Mouse (Mus musculus) neural tube, embryonic 14.5 days (tissue): ENCODE measurements around the gene Ccdc88b. TPM values are rescaled to one million over a fixed set of nuclear protein-coding genes. Genes with fewer than 3 reads are reported as not detected.

ENCODE experiments used
- ATAC-seq: fragments of 200-750 bp; cut with Nextera tagmentation; 2 replicates; pipeline ENCODE4 v1.8.0; 2017; ENCODE audit warnings: low read depth, mild to moderate bottlenecking, moderate TSS enrichment, moderate library complexity
- H3K27ac ChIP-seq: fragments of 300-500 bp; sonication (generic); 2 replicates; pipeline ENCODE4 v1.5.1; 2014; ENCODE audit warnings: low read depth, mild to moderate bottlenecking, control low read depth, low read length, moderate library complexity, mixed read lengths
- H3K27me3 ChIP-seq: fragments of 300-500 bp; sonication (generic); 2 replicates; pipeline ENCODE4 v1.6.1; 2014; ENCODE audit warnings: low read length; ENCODE audit not compliant: control insufficient read depth, insufficient read depth
- H3K36me3 ChIP-seq: fragments of 300-500 bp; sonication (generic); 2 replicates; pipeline ENCODE4 v1.6.1; 2014; ENCODE audit warnings: low read length, mixed read lengths; ENCODE audit not compliant: control insufficient read depth, insufficient read depth
- H3K4me1 ChIP-seq: fragments of 300-500 bp; sonication (generic); 2 replicates; pipeline ENCODE4 v1.6.1; 2014; ENCODE audit warnings: low read length; ENCODE audit not compliant: control insufficient read depth, insufficient read depth
- H3K4me2 ChIP-seq: fragments of 300-500 bp; sonication (generic); 2 replicates; pipeline ENCODE4 v1.6.1; 2014; ENCODE audit warnings: mild to moderate bottlenecking, low read depth, low read length, control low read depth
- H3K4me3 ChIP-seq: fragments of 300-500 bp; sonication (generic); 2 replicates; pipeline ENCODE4 v1.5.1; 2014; ENCODE audit warnings: low read depth, low read length, control low read depth, mixed read lengths
- H3K9ac ChIP-seq: fragments of 300-500 bp; sonication (generic); replicated peaks from 2 replicates; pipeline ENCODE4 v1.6.1; 2014; ENCODE audit warnings: low read depth, mild to moderate bottlenecking, control low read depth, low read length, mixed read lengths
- H3K9me3 ChIP-seq: fragments of 300-500 bp; sonication (generic); 2 replicates; pipeline ENCODE4 v1.6.1; 2016; ENCODE audit warnings: low read length; ENCODE audit not compliant: control insufficient read depth
- WGBS: fragments of 180-500 bp; shearing (Covaris S2); extraction: QIAGEN DNeasy Blood & Tissue Kit; methylation state at CpG from one replicate; pipeline ENCODE4 v1.1.7; 2014; 5-methylcytosine and 5-hydroxymethylcytosine counted together
- microRNA-seq: library from miRNA; unstranded; fragments of <30 nt; microRNA quantifications from one replicate; pipeline ENCODE4, GENCODE M21; 2016
- polyA plus RNA-seq: library from polyadenylated mRNA; unstranded; fragments of >200 nt; fragmentation: Nextera tagmentation; extraction: Ambion mirVana; gene quantifications from 2 replicates; pipeline ENCODE4 v1.2.1, GENCODE M21; 2014

Gene Ccdc88b
- polyA plus RNA-seq, 1 experiment from 2014 or later = 0.32 TPM

DNA sequence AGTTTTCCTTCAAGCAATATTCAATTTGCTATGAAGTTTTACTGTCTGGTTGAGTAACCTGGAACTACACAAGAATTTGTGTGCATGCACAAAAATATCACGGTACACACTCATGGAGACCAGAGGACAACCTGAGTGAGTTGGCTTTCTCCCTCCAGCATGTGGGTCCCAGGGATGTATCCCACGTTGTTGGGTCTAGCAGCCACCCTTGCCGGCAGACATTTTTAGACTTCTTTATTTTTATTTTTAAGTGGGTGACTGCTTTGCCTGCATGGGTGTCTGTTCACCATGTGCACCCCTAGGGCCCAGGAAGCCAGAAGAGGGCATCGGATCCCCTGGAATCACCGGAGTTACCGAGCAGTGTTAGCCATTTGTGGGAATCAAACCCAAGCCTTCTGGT, 32.6 kb downstream of the Ccdc88b start:
- no peak for ATAC-seq
- Histone ChIP-seq H3K4me3 (no peak overlapping the region), H3K4me2 (no peak overlapping the region), H3K27me3 (peaks cover 12% of the 10 kb centered on the region), H3K9me3 (no peaks in the 10 kb centered on the region), H3K9ac (no peak overlapping the region), H3K36me3 (no peaks in the 10 kb centered on the region), H3K27ac (no peak overlapping the region), H3K4me1 (peaks cover 7% of the 10 kb centered on the region; the same call in 1 of the 2 replicates)
- WGBS = 88% methylated on average over 6 of the region's 6 CpGs

DNA sequence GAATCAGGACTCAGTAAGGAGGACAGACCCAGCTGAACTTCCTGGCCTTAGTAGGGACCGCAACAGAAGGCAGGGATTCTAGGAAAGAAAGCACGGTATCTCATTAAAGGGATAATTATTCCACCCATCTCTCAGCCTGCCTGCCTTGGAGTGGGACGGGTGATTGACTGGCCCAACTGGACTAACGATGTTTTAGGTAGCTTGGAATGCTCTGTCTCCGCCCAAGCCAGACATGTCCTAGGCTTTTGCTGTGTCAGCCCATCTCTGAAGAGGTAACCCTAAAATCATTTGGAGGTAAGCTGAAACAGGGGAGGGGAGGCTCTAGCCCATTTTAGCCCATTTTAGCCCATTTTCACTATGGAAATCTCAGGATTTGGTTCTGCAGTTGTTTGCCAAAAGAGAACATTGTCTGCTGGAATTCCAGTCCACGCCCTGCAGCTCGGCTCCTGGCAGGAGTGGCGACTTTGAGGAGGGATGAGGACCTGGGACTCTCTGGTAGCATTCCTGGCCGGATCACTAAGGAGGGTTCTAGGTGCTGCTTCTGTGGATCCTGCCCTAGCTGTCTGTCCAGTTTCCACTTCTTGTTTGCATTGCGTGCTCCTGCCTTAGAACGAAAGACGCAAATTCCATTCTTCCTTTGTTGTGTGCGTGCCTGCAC, 37.3 kb downstream of the Ccdc88b start:
- WGBS = 87% methylated on average over 13 of the region's 13 CpGs
- no peak overlapping the region for H3K27ac ChIP-seq

DNA sequence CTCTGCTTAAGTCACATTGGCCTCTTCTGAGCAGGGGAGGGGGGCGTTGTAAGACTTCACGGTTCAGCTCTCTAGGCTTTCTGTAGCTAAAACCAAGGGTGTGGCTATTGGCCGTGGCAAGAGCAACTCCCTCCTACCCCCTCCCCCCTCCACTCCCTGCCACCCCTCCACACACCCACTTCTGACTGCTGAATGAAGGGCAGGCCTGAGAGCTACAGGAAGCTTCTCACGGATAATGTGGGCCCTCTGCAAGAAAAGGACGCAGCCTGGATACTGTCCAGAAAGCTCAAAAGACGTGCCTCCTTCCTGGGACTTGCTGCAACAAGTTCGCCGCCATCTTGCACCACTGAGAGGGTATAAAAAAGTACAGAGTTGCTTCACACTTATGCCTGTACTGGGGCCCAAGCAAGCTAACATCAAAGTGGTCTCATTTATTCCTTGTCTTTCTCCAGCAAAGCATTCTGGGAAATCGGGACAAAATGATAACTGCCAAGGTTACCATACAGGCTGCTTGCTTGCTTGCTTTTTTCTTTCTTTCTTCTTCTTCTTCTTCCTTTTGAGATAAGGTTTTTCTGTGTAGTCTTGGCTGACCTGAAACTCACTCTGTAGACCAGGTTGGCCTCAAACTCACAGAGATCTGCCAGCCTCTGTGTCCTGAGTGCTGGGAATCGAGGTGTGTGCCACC, 38.7 kb downstream of the Ccdc88b start:
- WGBS = 48% methylated on average over 10 of the region's 10 CpGs
- Histone ChIP-seq H3K27me3 (no peaks in the 10 kb centered on the region), H3K4me3 (no peak overlapping the region), H3K9ac (no peak overlapping the region), H3K27ac (no peak overlapping the region), H3K36me3 (no peaks in the 10 kb centered on the region), H3K4me2 (no peak overlapping the region), H3K4me1 (no peaks in the 10 kb centered on the region), H3K9me3 (no peaks in the 10 kb centered on the region)
- no peak for ATAC-seq

More for the DNA sequence above, 37.3 kb downstream of the Ccdc88b start:
- no peak for ATAC-seq
- H3K4me3 ChIP-seq = no peak overlapping the region
- no peak overlapping the region for H3K9ac ChIP-seq
- no peak overlapping the region for H3K4me2 ChIP-seq
- no peaks in the 10 kb centered on the region for H3K27me3 ChIP-seq
- H3K4me1 ChIP-seq = no peaks in the 10 kb centered on the region
- no peaks in the 10 kb centered on the region for H3K36me3 ChIP-seq
- H3K9me3 ChIP-seq = no peaks in the 10 kb centered on the region

DNA sequence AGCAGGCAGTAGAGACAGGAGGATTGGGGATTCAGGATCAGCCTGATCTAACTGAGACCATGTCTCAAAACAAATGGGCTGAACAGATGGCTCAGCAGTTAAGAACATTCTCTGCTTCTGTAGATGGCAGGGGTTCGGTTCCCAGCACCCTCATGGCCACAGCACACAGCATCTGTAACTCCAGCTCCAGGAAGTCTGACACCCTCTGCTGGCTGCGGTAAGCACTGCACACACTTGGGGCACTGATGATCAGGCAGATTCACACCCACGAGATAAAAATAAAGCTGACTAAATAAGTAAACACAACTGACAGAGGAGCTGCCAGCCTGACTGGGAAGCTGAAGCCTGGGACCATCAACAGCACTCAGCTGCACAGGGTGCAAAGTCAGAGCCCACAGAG, 43.1 kb downstream of the Ccdc88b start:
- H3K4me1 ChIP-seq = no peaks in the 10 kb centered on the region
- 85% methylated on average over 3 of the region's 3 CpGs for WGBS
- no peak overlapping the region for H3K9ac ChIP-seq
- no peaks in the 10 kb centered on the region for H3K27me3 ChIP-seq
- no peak overlapping the region for H3K27ac ChIP-seq
- H3K36me3 ChIP-seq = no peaks in the 10 kb centered on the region
- no peaks in the 10 kb centered on the region for H3K9me3 ChIP-seq
- no peak overlapping the region for H3K4me2 ChIP-seq
- ATAC-seq = no peak
- H3K4me3 ChIP-seq = no peak overlapping the region

DNA sequence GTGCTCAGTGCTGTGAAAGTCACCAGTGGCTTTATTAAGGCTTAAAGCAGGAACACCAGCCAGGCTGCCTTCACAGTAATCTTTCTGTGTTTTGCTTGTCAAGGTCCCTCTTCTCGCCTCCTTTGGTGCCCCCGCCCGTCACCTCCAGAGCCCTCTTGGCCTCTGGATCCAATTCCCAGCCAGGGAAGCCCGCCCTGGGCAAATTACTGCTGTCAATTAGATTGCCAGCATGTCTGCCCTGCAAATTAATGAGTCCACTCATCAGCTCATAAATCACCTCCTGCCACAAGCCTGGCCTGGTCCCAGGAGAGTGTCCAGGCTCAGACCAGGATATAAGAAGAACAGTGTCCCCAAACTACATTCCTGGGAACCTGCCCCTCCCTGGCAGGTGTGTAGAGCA, 43.6 kb downstream of the Ccdc88b start:
- no peak overlapping the region for H3K9ac ChIP-seq
- H3K27ac ChIP-seq = no peak overlapping the region
- H3K4me3 ChIP-seq = no peak overlapping the region
- no peak for ATAC-seq
- 41% methylated on average over 4 of the region's 4 CpGs for WGBS
- no peaks in the 10 kb centered on the region for H3K36me3 ChIP-seq
- H3K27me3 ChIP-seq = no peaks in the 10 kb centered on the region
- no peaks in the 10 kb centered on the region for H3K9me3 ChIP-seq
- no peaks in the 10 kb centered on the region for H3K4me1 ChIP-seq
- no peak overlapping the region for H3K4me2 ChIP-seq

Small RNA genes within 50 kb of the gene (microRNA-seq; reads per million reads assigned to microRNA genes)
- not detected for gene Mir5046

Other genes with a start within 250 kb of the Ccdc88b start
- gene Rps6ka4, start 17.6 kb downstream of the Ccdc88b start, polyA plus RNA-seq = 9.6 and 10.4 TPM in 2 replicates
- gene Trmt112, start 51.5 kb upstream of the Ccdc88b start, polyA plus RNA-seq = 104 and 106 TPM in 2 replicates
- gene Prdx5, start 51.9 kb upstream of the Ccdc88b start, polyA plus RNA-seq = 240 and 272 TPM in 2 replicates
- gene Esrra, start 63.6 kb upstream of the Ccdc88b start, polyA plus RNA-seq = 6.9 and 8.4 TPM in 2 replicates
- gene Catsperz, start 67.2 kb upstream of the Ccdc88b start, polyA plus RNA-seq = 0.94 and 5.6 TPM in 2 replicates
- gene Kcnk4, start 76.3 kb upstream of the Ccdc88b start, polyA plus RNA-seq = 9.4 and 9.9 TPM in 2 replicates
- 87.4 and 87.8 TPM in 2 replicates for gene Bad, start 83.7 kb upstream of the Ccdc88b start, polyA plus RNA-seq
- 57.3 and 59.6 TPM in 2 replicates for gene Gpr137, start 84.3 kb upstream of the Ccdc88b start, polyA plus RNA-seq
- 140 and 162 TPM in 2 replicates for gene Ppp1r14b, start 116.8 kb upstream of the Ccdc88b start, polyA plus RNA-seq
- 7.6 and 17.6 TPM in 2 replicates for gene Plcb3, start 118.3 kb upstream of the Ccdc88b start, polyA plus RNA-seq
- gene Fkbp2, start 122.3 kb upstream of the Ccdc88b start, polyA plus RNA-seq = 93.0 and 119 TPM in 2 replicates
- 52.0 and 60.9 TPM in 2 replicates for gene Vegfb, start 129.4 kb upstream of the Ccdc88b start, polyA plus RNA-seq
- gene Dnajc4, start 134.4 kb upstream of the Ccdc88b start, polyA plus RNA-seq = 23.7 and 28.5 TPM in 2 replicates
- 22.0 and 22.6 TPM in 2 replicates for gene Nudt22, start 137.9 kb upstream of the Ccdc88b start, polyA plus RNA-seq
- 22.2 and 29.8 TPM in 2 replicates for gene Trpt1, start 137.9 kb upstream of the Ccdc88b start, polyA plus RNA-seq
- gene Fermt3, start 161.3 kb upstream of the Ccdc88b start, polyA plus RNA-seq = 1.9 and 4.9 TPM in 2 replicates
- gene Stip1, start 181.8 kb upstream of the Ccdc88b start, polyA plus RNA-seq = 207 and 215 TPM in 2 replicates
- gene Macrod1, start 198.6 kb upstream of the Ccdc88b start, polyA plus RNA-seq = 4.7 and 5.6 TPM in 2 replicates
- 11.0 and 13.3 TPM in 2 replicates for gene Flrt1, start 247.5 kb upstream of the Ccdc88b start, polyA plus RNA-seq